Mouse (Mus musculus) thymus, adult 2 months (tissue): ENCODE data around the gene Serpinb9c.
"Not testable (repeated sequence)": the region's sequence is repeated elsewhere in the genome, so short reads cannot be mapped to it uniquely, and the experiment has no call there.

Source experiments
- CTCF ChIP-seq: fragments of 200-500 bp; IDR thresholded peaks from 2 replicates; pipeline ENCODE4 v1.5.1; 2012; ENCODE audit warnings: mild to moderate bottlenecking, control low read depth, low read length, moderate library complexity, borderline replicate concordance; ENCODE audit not compliant: control insufficient read depth, poor library complexity, insufficient read depth; ENCODE audit errors: extremely low read depth
- POLR2A ChIP-seq: fragments of 200-500 bp; IDR thresholded peaks from 2 replicates; pipeline ENCODE4 v1.6.1; 2012; ENCODE audit warnings: mild to moderate bottlenecking, low read length, control low read depth, moderate library complexity; ENCODE audit not compliant: control insufficient read depth, poor library complexity, insufficient read depth; ENCODE audit errors: extremely low read depth

DNA sequence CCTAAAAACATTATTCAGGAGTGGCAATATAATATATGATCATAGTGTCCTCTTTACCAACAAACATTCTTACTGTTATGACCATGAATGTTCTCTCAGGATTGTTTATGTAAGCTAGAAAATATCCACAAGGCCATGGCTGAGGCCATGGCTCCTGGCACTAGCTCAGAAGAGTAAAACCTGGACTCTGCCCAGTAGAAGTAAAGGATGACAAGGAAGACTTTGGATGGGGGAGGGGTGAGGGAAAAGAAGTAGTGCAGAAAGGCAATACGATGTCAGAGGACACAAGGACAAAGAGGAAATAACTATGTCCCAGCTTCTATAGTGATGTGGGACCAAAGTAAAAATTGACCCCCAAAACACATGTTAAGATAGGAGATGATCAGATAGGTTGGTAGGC, 30.9 kb upstream of the Serpinb9c start:
- not testable (repeated sequence) for TF ChIP-seq CTCF, POLR2A
